Mouse (Mus musculus) heart, postnatal 0 days (tissue): ENCODE measurements around the gene Fbxo47. TPM values are rescaled to one million over a fixed set of nuclear protein-coding genes. Genes with fewer than 3 reads are reported as not detected.
A peak's percentile ranks its signal among the peaks of the same experiment; 100 is the strongest.

ENCODE experiments used
- ATAC-seq: fragments of 200-750 bp; cut with Nextera tagmentation; 2 replicates; pipeline ENCODE4 v1.8.0; 2017; ENCODE audit warnings: low read depth, moderate number of reproducible peaks, moderate library complexity; ENCODE audit not compliant: insufficient read depth
- DNase-seq: peaks from one replicate; pipeline ENCODE4 v3.0.0-alpha.2; 2016; ENCODE audit warnings: low spot score
- H3K27ac ChIP-seq: fragments of 300-500 bp; sonication (generic); 2 replicates; pipeline ENCODE4 v1.5.1; 2014; ENCODE audit warnings: low read depth, mild to moderate bottlenecking
- H3K27me3 ChIP-seq: fragments of 300-500 bp; sonication (generic); 2 replicates; pipeline ENCODE4 v1.6.1; 2014; ENCODE audit warnings: low read length, mixed read lengths; ENCODE audit not compliant: control insufficient read depth, insufficient read depth
- H3K36me3 ChIP-seq: fragments of 300-500 bp; sonication (generic); replicated peaks from 2 replicates; pipeline ENCODE4 v1.6.1; 2014; ENCODE audit warnings: low read length, mixed read lengths; ENCODE audit not compliant: control insufficient read depth, insufficient read depth
- H3K4me1 ChIP-seq: fragments of 300-500 bp; sonication (generic); 2 replicates; pipeline ENCODE4 v1.6.1; 2014; ENCODE audit warnings: antibody characterized with exemption; ENCODE audit not compliant: control insufficient read depth, insufficient read depth
- H3K4me2 ChIP-seq: fragments of 300-500 bp; sonication (generic); 2 replicates; pipeline ENCODE4 v1.6.1; 2014; ENCODE audit warnings: low read depth, mild to moderate bottlenecking, low read length, moderate library complexity
- H3K4me3 ChIP-seq: fragments of 300-500 bp; sonication (generic); 2 replicates; pipeline ENCODE4 v1.5.1; 2014; ENCODE audit warnings: low read depth, low read length
- H3K9ac ChIP-seq: fragments of 300-500 bp; sonication (generic); replicated peaks from 2 replicates; pipeline ENCODE4 v1.6.1; 2014; ENCODE audit warnings: low read depth, low read length, mixed read lengths
- H3K9me3 ChIP-seq: fragments of 300-500 bp; sonication (generic); replicated peaks from 2 replicates; pipeline ENCODE4 v1.6.1; 2016; ENCODE audit warnings: low read length; ENCODE audit not compliant: control insufficient read depth
- CTCF ChIP-seq: IDR thresholded peaks from 2 replicates; pipeline ENCODE4 v1.5.1; 2016; ENCODE audit warnings: antibody characterized with exemption, control low read depth, low read depth
- EP300 ChIP-seq: IDR thresholded peaks from 2 replicates; pipeline ENCODE4 v1.6.1; 2016; ENCODE audit warnings: antibody characterized with exemption, low read depth
- WGBS: fragments of 180-500 bp; shearing (Covaris S2); extraction: QIAGEN DNeasy Blood & Tissue Kit; methylation state at CpG from one replicate; pipeline ENCODE4 v1.1.7; 2014; 5-methylcytosine and 5-hydroxymethylcytosine counted together
- polyA plus RNA-seq: library from polyadenylated mRNA; unstranded; fragments of >200 nt; fragmentation: Nextera tagmentation; extraction: Ambion mirVana; gene quantifications from 2 replicates; pipeline ENCODE4 v1.2.1, GENCODE M21; 2015
- total RNA-seq: library from RNA; depleted of rRNA; stranded (reverse); fragments of >200 nt; gene quantifications from 2 replicates; pipeline ENCODE4 v1.2.3, GENCODE M21; 2014; ENCODE audit warnings: low replicate concordance

Fbxo47 gene
- total and polyA plus RNA-seq, 2 experiments from 2014 or later: 0.63 to 9.9 TPM

DNA sequence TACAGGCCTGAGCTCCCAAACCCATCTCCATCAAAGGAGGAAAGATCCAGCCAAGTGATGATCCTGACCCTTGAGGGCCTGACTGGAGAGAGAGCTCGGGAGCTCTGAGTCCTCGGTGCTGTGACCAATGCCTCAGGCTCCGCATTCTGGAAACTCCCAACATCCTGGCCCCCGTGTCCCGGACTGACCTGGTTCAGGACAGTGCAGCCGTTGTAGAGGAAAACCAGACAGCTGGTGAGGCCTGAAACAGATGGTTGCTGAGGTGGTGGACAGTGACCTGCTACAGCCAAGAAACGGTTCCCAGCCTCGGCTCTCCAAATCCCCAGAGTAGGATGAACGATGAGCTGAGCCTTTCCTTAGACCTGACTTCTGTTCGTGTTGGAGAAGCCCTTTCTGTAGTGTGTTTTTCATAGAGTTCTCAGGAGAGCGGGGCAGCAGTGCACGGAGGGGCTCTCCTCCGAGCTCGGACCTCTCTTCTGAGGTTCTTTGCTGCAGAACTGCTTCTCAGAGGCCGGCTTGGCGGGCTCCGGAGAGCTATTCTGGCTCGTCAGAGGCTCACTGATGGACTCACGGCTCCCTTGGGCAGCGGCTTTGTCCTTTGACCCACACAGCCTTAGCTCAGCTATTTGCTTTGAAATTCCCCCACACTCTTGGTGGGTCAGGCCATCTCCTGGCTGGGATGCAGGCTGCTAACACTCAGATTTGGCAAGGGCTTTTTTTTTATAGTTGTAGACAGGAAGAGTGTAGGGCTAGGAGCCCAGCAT lies 60.9 kb downstream of the Fbxo47 start:
- peak overlapping the region; percentile 48; the same call in 1 of the 2 replicates for H3K27ac ChIP-seq
- H3K4me1 ChIP-seq: peaks cover 29% of the 10 kb centered on the region
- H3K36me3 ChIP-seq: peaks cover 45% of the 10 kb centered on the region
- no peak overlapping the region for H3K4me3 ChIP-seq
- H3K9ac ChIP-seq: no peak overlapping the region
- no peak for DNase-seq
- TF ChIP-seq EP300: no peak
- TF ChIP-seq CTCF: no peak
- ATAC-seq: no peak; the same call in 1 of the 2 replicates
- H3K4me2 ChIP-seq: no peak overlapping the region
- H3K27me3 ChIP-seq: no peaks in the 10 kb centered on the region
- no peaks in the 10 kb centered on the region for H3K9me3 ChIP-seq
- WGBS: 66% methylated on average over 20 of the region's 20 CpGs

- peaks cover 44% of the 10 kb centered on the region for H3K4me1 ChIP-seq
- H3K27ac ChIP-seq: peak overlapping the region; percentile 46
- TF ChIP-seq CTCF (no peak), EP300 (no peak)
- H3K4me2 ChIP-seq: no peak overlapping the region
- H3K4me3 ChIP-seq: no peak overlapping the region
- H3K9ac ChIP-seq: no peak overlapping the region
- peaks cover 31% of the 10 kb centered on the region for H3K36me3 ChIP-seq
- DNase-seq: no peak
- ATAC-seq: no peak
- 86% methylated on average over 8 of the region's 8 CpGs for WGBS
- H3K9me3 ChIP-seq: no peaks in the 10 kb centered on the region
- no peaks in the 10 kb centered on the region for H3K27me3 ChIP-seq
Measured at GRCm38 (mm10) chr11:97821401-97822064, 62.4 kb downstream of the Fbxo47 start.

- H3K4me2 ChIP-seq: no peak overlapping the region
- no peak overlapping the region for H3K9ac ChIP-seq
- H3K4me3 ChIP-seq: no peak overlapping the region
- 17% methylated on average over 4 of the region's 4 CpGs for WGBS
- peak overlapping the region; percentile 46 for H3K27ac ChIP-seq
- ATAC-seq (0 out of 2 replicates have a peak, but pooled peaks have one; percentile 15), DNase-seq (no peak)
- peaks cover 51% of the 10 kb centered on the region for H3K4me1 ChIP-seq
- TF ChIP-seq CTCF: no peak
- TF ChIP-seq EP300: no peak
- no peaks in the 10 kb centered on the region for H3K27me3 ChIP-seq
- no peaks in the 10 kb centered on the region for H3K9me3 ChIP-seq
- H3K36me3 ChIP-seq: peaks cover 30% of the 10 kb centered on the region
Measured at GRCm38 (mm10) chr11:97820840-97821239, 63.1 kb downstream of the Fbxo47 start.

DNA sequence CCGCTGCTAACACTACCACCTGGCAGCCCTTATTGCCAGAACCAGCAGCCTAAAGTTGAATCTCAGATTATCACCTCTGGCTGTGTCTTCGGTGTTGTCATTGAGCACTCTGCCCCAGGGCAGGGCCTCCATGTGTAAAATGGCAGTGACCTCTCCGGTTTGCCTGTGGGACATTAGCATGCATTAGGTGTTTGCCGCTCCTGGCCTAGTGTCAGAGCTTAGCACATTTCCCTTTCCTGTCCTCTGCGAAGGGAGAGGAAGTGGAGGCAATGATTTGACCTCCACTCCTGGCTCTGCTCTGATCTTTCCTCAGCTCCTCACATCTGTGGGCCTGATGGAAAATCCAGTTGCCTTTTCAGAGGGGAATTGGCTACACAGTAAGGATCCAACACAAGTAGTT lies 64.0 kb downstream of the Fbxo47 start:
- no peak for TF ChIP-seq EP300
- no peak for TF ChIP-seq CTCF
- H3K36me3 ChIP-seq: peaks cover 26% of the 10 kb centered on the region
- H3K4me2 ChIP-seq: no peak overlapping the region
- no peak overlapping the region for H3K4me3 ChIP-seq
- H3K27ac ChIP-seq: peak overlapping the region; percentile 51; the same call in 1 of the 2 replicates
- 64% methylated on average over 5 of the region's 5 CpGs for WGBS
- no peaks in the 10 kb centered on the region for H3K9me3 ChIP-seq
- no peaks in the 10 kb centered on the region for H3K27me3 ChIP-seq
- DNase-seq (no peak), ATAC-seq (no peak)
- peaks cover 51% of the 10 kb centered on the region for H3K4me1 ChIP-seq
- H3K9ac ChIP-seq: no peak overlapping the region

- ATAC-seq (no peak), DNase-seq (peak; percentile 3)
- Histone ChIP-seq H3K4me2 (no peak overlapping the region), H3K9ac (no peak overlapping the region), H3K9me3 (no peaks in the 10 kb centered on the region), H3K27me3 (no peaks in the 10 kb centered on the region), H3K27ac (peak overlapping the region; percentile 71), H3K4me1 (peaks cover 51% of the 10 kb centered on the region), H3K36me3 (peaks cover 21% of the 10 kb centered on the region), H3K4me3 (no peak overlapping the region)
- 42% methylated on average over 4 of the region's 4 CpGs for WGBS
- TF ChIP-seq EP300 (no peak), CTCF (no peak)
Measured at GRCm38 (mm10) chr11:97819102-97819501, 64.9 kb downstream of the Fbxo47 start.
